Mouse (Mus musculus) olfactory bulb, adult 2 months (tissue): ENCODE measurements around the gene Glipr2.

Experiments
- CTCF ChIP-seq: fragments of 200-500 bp; IDR thresholded peaks from 2 replicates; pipeline ENCODE4 v1.5.1; 2012; ENCODE audit warnings: low read depth, mild to moderate bottlenecking, low read length, moderate library complexity; ENCODE audit not compliant: insufficient read depth
- POLR2A ChIP-seq: fragments of 200-500 bp; IDR thresholded peaks from 2 replicates; pipeline ENCODE4 v1.6.1; 2012; ENCODE audit warnings: mild to moderate bottlenecking, low read depth, low read length, moderate library complexity; ENCODE audit not compliant: insufficient read depth

GRCm38 (mm10) chr4:43983756-43984155 lies 26.6 kb downstream of the Glipr2 start:
- TF ChIP-seq CTCF (no peak), POLR2A (no peak)
